Mouse (Mus musculus): ENCODE measurements around the gene Syngap1.

DNA sequence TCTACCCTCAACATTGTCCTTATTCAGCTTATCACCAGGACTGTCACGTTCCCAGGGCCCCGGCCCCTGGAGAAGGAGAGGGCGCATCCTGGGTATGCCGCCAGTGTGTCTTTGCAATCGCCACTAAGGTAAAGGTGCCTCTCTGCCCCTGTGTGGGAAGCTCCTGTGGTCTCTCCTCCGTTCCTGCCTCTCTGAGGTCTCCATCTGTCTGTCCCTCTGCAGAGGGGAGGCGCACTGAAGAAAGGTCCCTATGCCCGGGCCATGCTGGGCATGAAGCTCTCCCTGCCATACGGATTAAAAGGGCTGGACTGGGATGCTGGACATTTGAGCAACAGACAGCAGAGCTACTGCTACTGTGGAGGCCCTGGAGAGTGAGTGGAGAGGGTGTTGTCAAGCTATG, 6.0 kb upstream of the Syngap1 start:
- TF ChIP-seq POLR2A (IDR thresholded peaks at IDR 0.05; ENCODE audit: control insufficient read depth in 1 of 2, insufficient read depth in 1 of 2, low read depth in 1 of 2, low read length in 2 of 2, poor library complexity in 1 of 2), result no peak
- TF ChIP-seq ZKSCAN1 (IDR thresholded peaks at IDR 0.05; ENCODE audit: low read depth, low read length), result no peak
- no peak for TF ChIP-seq NELFE (IDR thresholded peaks at IDR 0.05; ENCODE audit: low read depth, low read length)
- no peak for TF ChIP-seq GATA1 (IDR thresholded peaks at IDR 0.05; ENCODE audit: low read depth, low read length)
- no peak for TF ChIP-seq MAX (IDR thresholded peaks at IDR 0.05; ENCODE audit: low read length)
- no peak for TF ChIP-seq ELF1 (IDR thresholded peaks at IDR 0.05; ENCODE audit: low read depth, low read length)
- no peak for TF ChIP-seq EP300 (IDR thresholded peaks at IDR 0.05; ENCODE audit: low read depth in 1 of 2, low read length in 2 of 2)
- no peak for TF ChIP-seq USF1 (IDR thresholded peaks at IDR 0.05; ENCODE audit: low read depth, low read length)
- no peak for TF ChIP-seq CTCF (IDR thresholded peaks at IDR 0.05 in 2 of 3, conservative IDR thresholded peaks at IDR 0.05 in 1 of 3; ENCODE audit: control insufficient read depth in 1 of 3, insufficient read depth in 1 of 3, low read depth in 2 of 3, low read length in 3 of 3, poor library complexity in 1 of 3, severe bottlenecking in 1 of 3)
- no peak for TF ChIP-seq ZC3H11A (IDR thresholded peaks at IDR 0.05; ENCODE audit: low read depth, low read length)

Measured in MEL (cell line).